Mouse (Mus musculus) olfactory bulb, adult 2 months (tissue): ENCODE measurements around the gene Usp18. TPM values are rescaled to one million over a fixed set of nuclear protein-coding genes. Genes with fewer than 3 reads are reported as not detected.
A peak's percentile ranks its signal among the peaks of the same experiment; 100 is the strongest.

Experiments
- H3K27ac ChIP-seq: fragments of 200-500 bp; 2 replicates; pipeline ENCODE4 v1.5.1; 2012; ENCODE audit warnings: low read depth, low read length; ENCODE audit not compliant: insufficient read depth
- H3K4me1 ChIP-seq: fragments of 200-500 bp; 2 replicates; pipeline ENCODE4 v1.6.1; 2012; ENCODE audit warnings: low read length; ENCODE audit not compliant: control insufficient read depth, insufficient read depth
- H3K4me3 ChIP-seq: fragments of 200-500 bp; 2 replicates; pipeline ENCODE4 v1.5.1; 2012; ENCODE audit warnings: mild to moderate bottlenecking, low read depth, low read length, moderate library complexity; ENCODE audit not compliant: insufficient read depth
- CTCF ChIP-seq: fragments of 200-500 bp; IDR thresholded peaks from 2 replicates; pipeline ENCODE4 v1.5.1; 2012; ENCODE audit warnings: low read depth, mild to moderate bottlenecking, low read length, moderate library complexity; ENCODE audit not compliant: insufficient read depth
- POLR2A ChIP-seq: fragments of 200-500 bp; IDR thresholded peaks from 2 replicates; pipeline ENCODE4 v1.6.1; 2012; ENCODE audit warnings: mild to moderate bottlenecking, low read depth, low read length, moderate library complexity; ENCODE audit not compliant: insufficient read depth
- WGBS: fragments of 180-500 bp; shearing (Covaris S2); methylation state at CpG from one replicate; pipeline ENCODE4 v1.1.7; 2018; 5-methylcytosine and 5-hydroxymethylcytosine counted together
- polyA plus RNA-seq: library from polyadenylated mRNA; stranded (reverse); fragments of >200 nt; gene quantifications from 2 replicates; pipeline ENCODE4 v1.2.4, GENCODE M21; 2012; ENCODE audit warnings: low replicate concordance; ENCODE audit not compliant: missing spikeins, insufficient read depth, insufficient read length

Gene Usp18
- polyA plus RNA-seq, 1 experiment = not detected

GRCm38 (mm10) chr6:121270156-121270555, 24.4 kb downstream of the Usp18 start:
- H3K4me3 ChIP-seq = no peak overlapping the region
- no peak overlapping the region for H3K27ac ChIP-seq
- peaks cover 2% of the 10 kb centered on the region; the same call in 1 of the 2 replicates for H3K4me1 ChIP-seq
- TF ChIP-seq POLR2A (no peak), CTCF (no peak)
- 81% methylated on average over 6 of the region's 6 CpGs for WGBS

- Histone ChIP-seq H3K4me3 (no peak overlapping the region), H3K4me1 (peaks cover 2% of the 10 kb centered on the region; the same call in 1 of the 2 replicates), H3K27ac (no peak overlapping the region)
- no peak for TF ChIP-seq POLR2A
- no peak for TF ChIP-seq CTCF
- 8% methylated on average over 4 of the region's 4 CpGs for WGBS
Measured at GRCm38 (mm10) chr6:121271707-121272074, 26.0 kb downstream of the Usp18 start.

GRCm38 (mm10) chr6:121272075-121272800, 26.5 kb downstream of the Usp18 start:
- Histone ChIP-seq H3K4me1 (peaks cover 2% of the 10 kb centered on the region; the same call in 1 of the 2 replicates), H3K27ac (peak overlapping the region; percentile 94), H3K4me3 (peak overlapping the region; percentile 52)
- TF ChIP-seq POLR2A (no peak), CTCF (0 out of 2 replicates have a peak, but pooled peaks have one; percentile 24)
- 6% methylated on average over 17 of the region's 17 CpGs for WGBS

- TF ChIP-seq POLR2A (no peak), CTCF (no peak)
- Histone ChIP-seq H3K4me1 (peaks cover 2% of the 10 kb centered on the region; the same call in 1 of the 2 replicates), H3K27ac (no peak overlapping the region), H3K4me3 (no peak overlapping the region)
- WGBS = 81% methylated on average over 3 of the region's 3 CpGs
Measured at GRCm38 (mm10) chr6:121274356-121274755, 28.6 kb downstream of the Usp18 start.

DNA sequence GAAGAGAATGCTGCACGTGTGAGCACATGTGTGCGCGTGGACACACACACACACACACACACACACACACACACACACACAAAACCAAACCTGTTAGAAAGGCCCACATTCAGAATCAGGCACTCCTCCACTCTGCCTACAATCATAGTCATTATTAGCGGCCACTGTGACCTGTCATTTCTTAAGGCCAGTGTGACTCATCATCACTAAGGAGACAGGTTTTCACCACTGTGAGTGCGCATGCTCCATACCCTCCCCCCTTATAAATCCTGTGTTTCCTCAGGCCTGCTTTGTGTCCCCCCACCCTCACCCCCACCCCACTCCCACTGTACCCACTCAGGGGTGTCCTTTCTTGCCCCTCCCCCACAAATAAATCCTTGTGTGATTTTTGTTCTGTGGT, 38.4 kb downstream of the Usp18 start:
- Histone ChIP-seq H3K4me1 (no peaks in the 10 kb centered on the region), H3K27ac (no peak overlapping the region), H3K4me3 (no peak overlapping the region)
- TF ChIP-seq CTCF = no peak
- no peak for TF ChIP-seq POLR2A
- WGBS = 95% methylated on average over 5 of the region's 5 CpGs

DNA sequence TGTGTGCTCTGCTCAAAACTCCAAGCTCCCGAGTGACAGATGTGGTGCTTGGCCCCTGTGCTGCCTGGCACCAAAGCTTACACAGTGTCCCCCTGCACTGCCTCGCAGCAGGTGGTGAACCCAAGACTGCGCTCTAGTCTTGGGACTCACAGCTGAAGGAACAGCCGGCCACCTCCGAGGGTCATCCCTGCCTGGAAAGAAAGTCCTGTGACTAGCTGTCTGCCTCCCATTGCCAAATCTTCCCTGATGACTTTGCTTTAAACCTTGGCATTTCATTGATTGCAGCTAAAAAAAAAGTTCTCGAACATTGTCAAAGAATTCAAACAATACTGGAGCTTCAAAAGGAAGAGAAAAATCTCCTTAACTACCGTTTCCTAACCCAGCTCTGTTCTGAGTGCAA, 53.6 kb downstream of the Usp18 start:
- H3K4me1 ChIP-seq = peaks cover 4% of the 10 kb centered on the region; the same call in 1 of the 2 replicates
- 62% methylated on average over 7 of the region's 7 CpGs for WGBS
- TF ChIP-seq POLR2A (no peak), CTCF (no peak)
- no peak overlapping the region for H3K4me3 ChIP-seq
- no peak overlapping the region for H3K27ac ChIP-seq

DNA sequence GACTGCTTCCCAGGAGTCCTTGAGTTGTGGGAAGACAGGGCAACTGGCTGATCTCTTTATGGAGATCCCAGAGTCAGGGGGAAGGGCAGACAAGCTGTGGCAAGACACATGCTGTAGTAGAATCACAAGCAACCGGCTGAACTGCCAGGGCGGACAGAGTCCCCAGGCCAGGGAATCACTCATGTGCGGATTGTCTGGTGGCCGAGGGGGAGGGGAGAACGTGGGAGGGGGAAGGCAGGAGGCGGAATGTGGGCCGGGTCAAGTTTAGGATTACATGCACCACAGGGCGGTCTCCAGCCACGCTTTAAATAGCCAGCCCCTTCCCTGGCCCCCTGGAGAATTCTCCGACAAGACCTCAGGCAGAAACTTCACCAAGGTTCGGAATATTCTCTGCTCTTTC, 54.2 kb downstream of the Usp18 start, which contains the start of gene Slc6a13:
Slc6a13 (plus strand) TSS at position 274 of the 400 bp plus-strand sequence.
- WGBS = 24% methylated on average over 11 of the region's 11 CpGs
- TF ChIP-seq CTCF (no peak), POLR2A (no peak)
- Histone ChIP-seq H3K4me3 (no peak within 1 kb of the TSS), H3K27ac (no peak within 1 kb of the TSS), H3K4me1 (peaks cover 4% of the 10 kb centered on the region; the same call in 1 of the 2 replicates)

DNA sequence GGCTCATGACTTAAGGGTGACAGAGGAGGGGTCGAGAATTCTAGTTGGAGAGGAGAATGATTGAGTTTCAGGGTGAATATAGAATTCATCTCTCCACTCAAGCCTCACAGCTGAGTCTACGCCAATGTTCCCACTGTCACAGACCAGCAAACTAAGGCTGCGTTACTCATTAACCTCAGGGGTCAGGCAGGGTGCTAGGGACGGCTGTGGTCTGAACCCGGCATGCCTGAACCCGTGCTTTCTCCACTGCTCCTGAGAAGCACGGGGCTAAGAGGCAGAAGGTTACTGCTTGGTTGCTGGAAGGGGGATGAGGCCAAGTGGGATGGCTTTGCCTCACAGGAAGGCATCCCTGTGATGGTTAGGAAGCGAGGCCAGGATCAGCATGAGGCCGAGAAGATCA, 54.8 kb downstream of the Usp18 start:
- 77% methylated on average over 9 of the region's 9 CpGs for WGBS
- Histone ChIP-seq H3K27ac (no peak overlapping the region), H3K4me3 (no peak overlapping the region), H3K4me1 (peaks cover 4% of the 10 kb centered on the region; the same call in 1 of the 2 replicates)
- TF ChIP-seq POLR2A (no peak), CTCF (no peak)

GRCm38 (mm10) chr6:121303466-121304220, 57.9 kb downstream of the Usp18 start:
- H3K4me3 ChIP-seq = no peak overlapping the region

More at GRCm38 (mm10) chr6:121303466-121304220, 57.9 kb downstream of the Usp18 start:
- peaks cover 4% of the 10 kb centered on the region; the same call in 1 of the 2 replicates for H3K4me1 ChIP-seq
- 81% methylated on average over 10 of the region's 10 CpGs for WGBS
- no peak for TF ChIP-seq POLR2A
- no peak for TF ChIP-seq CTCF
- no peak overlapping the region for H3K27ac ChIP-seq
